Mouse (Mus musculus) kidney, embryonic 16.5 days (tissue): ENCODE measurements around the gene Ddo. TPM values are rescaled to one million over a fixed set of nuclear protein-coding genes. Genes with fewer than 3 reads are reported as not detected.

Experiments used
- ATAC-seq: fragments of 200-750 bp; cut with Nextera tagmentation; 2 replicates; pipeline ENCODE4 v1.8.0; 2017; ENCODE audit warnings: moderate TSS enrichment; ENCODE audit not compliant: low FRiP score, low TSS enrichment
- H3K27ac ChIP-seq: fragments of 300-500 bp; sonication (generic); 2 replicates; pipeline ENCODE4 v1.5.1; 2014; ENCODE audit warnings: low read length
- H3K27me3 ChIP-seq: fragments of 300-500 bp; sonication (generic); 2 replicates; pipeline ENCODE4 v1.6.1; 2014; ENCODE audit warnings: low read length, control low read depth, mixed read lengths; ENCODE audit not compliant: insufficient read depth
- H3K36me3 ChIP-seq: fragments of 300-500 bp; sonication (generic); 2 replicates; pipeline ENCODE4 v1.6.1; 2014; ENCODE audit warnings: low read length, control low read depth, mixed read lengths; ENCODE audit not compliant: insufficient read depth
- H3K4me1 ChIP-seq: fragments of 300-500 bp; sonication (generic); 2 replicates; pipeline ENCODE4 v1.6.1; 2014; ENCODE audit warnings: low read length, control low read depth, mixed read lengths; ENCODE audit not compliant: insufficient read depth
- H3K4me2 ChIP-seq: fragments of 300-500 bp; sonication (generic); replicated peaks from 2 replicates; pipeline ENCODE4 v1.6.1; 2014; ENCODE audit warnings: low read depth, low read length
- H3K4me3 ChIP-seq: fragments of 300-500 bp; sonication (generic); 2 replicates; pipeline ENCODE4 v1.5.1; 2014; ENCODE audit warnings: mild to moderate bottlenecking, low read length
- H3K9ac ChIP-seq: fragments of 300-500 bp; sonication (generic); replicated peaks from 2 replicates; pipeline ENCODE4 v1.6.1; 2014; ENCODE audit warnings: low read length
- H3K9me3 ChIP-seq: fragments of 300-500 bp; sonication (generic); 2 replicates; pipeline ENCODE4 v1.6.1; 2016; ENCODE audit warnings: low read length, control low read depth
- WGBS: fragments of 180-500 bp; shearing (Covaris S2); extraction: QIAGEN DNeasy Blood & Tissue Kit; methylation state at CpG from one replicate; pipeline ENCODE4 v1.1.7; 2014; 5-methylcytosine and 5-hydroxymethylcytosine counted together
- polyA plus RNA-seq: library from polyadenylated mRNA; unstranded; fragments of >200 nt; fragmentation: Nextera tagmentation; extraction: Ambion mirVana; gene quantifications from 2 replicates; pipeline ENCODE4 v1.2.1, GENCODE M21; 2015

Ddo gene
- polyA plus RNA-seq, 1 experiment from 2014 or later: 0.74 TPM

GRCm38 (mm10) chr10:40678477-40678876 lies 48.7 kb downstream of the Ddo start:
- H3K27ac ChIP-seq: no peak overlapping the region
- H3K27me3 ChIP-seq: no peaks in the 10 kb centered on the region
- ATAC-seq: no peak
- H3K36me3 ChIP-seq: no peaks in the 10 kb centered on the region
- no peak overlapping the region for H3K4me2 ChIP-seq
- H3K4me3 ChIP-seq: no peak overlapping the region
- H3K9me3 ChIP-seq: no peaks in the 10 kb centered on the region
- H3K4me1 ChIP-seq: peaks cover 11% of the 10 kb centered on the region; the same call in 1 of the 2 replicates
- 81% methylated on average over 3 of the region's 3 CpGs for WGBS
- H3K9ac ChIP-seq: no peak overlapping the region

GRCm38 (mm10) chr10:40682470-40682869 lies 52.7 kb downstream of the Ddo start:
- peaks cover 6% of the 10 kb centered on the region; the same call in 1 of the 2 replicates for H3K4me1 ChIP-seq
- H3K4me2 ChIP-seq: peak overlapping the region; percentile 72
- no peaks in the 10 kb centered on the region for H3K9me3 ChIP-seq
- H3K27me3 ChIP-seq: no peaks in the 10 kb centered on the region
- ATAC-seq: no peak
- no peaks in the 10 kb centered on the region for H3K36me3 ChIP-seq
- H3K9ac ChIP-seq: peak overlapping the region; percentile 72
- no peak overlapping the region for H3K27ac ChIP-seq
- peak overlapping the region; percentile 54; the same call in 1 of the 2 replicates for H3K4me3 ChIP-seq
- WGBS: 23% methylated on average over 8 of the region's 8 CpGs

- peak within 1 kb of the TSS; percentile 54 for H3K4me3 ChIP-seq
- no peaks in the 10 kb centered on the region for H3K9me3 ChIP-seq
- no peaks in the 10 kb centered on the region for H3K36me3 ChIP-seq
- WGBS: 0% methylated on average over 50 of the region's 50 CpGs
- H3K4me2 ChIP-seq: peak within 1 kb of the TSS; percentile 72
- peak within 1 kb of the TSS; percentile 72 for H3K9ac ChIP-seq
- ATAC-seq: peak; percentile 95
- no peaks in the 10 kb centered on the region for H3K27me3 ChIP-seq
- H3K4me1 ChIP-seq: peaks cover 6% of the 10 kb centered on the region; the same call in 1 of the 2 replicates
- H3K27ac ChIP-seq: no peak within 1 kb of the TSS
These were observed 53.5 kb downstream of the Ddo start, which contains the start of gene Mettl24 for GRCm38 (mm10) chr10:40683092-40683867. Mettl24 (plus strand) TSS chr10:40683282.

- H3K4me2 ChIP-seq: peak overlapping the region; percentile 72
- H3K9ac ChIP-seq: no peak overlapping the region
- no peaks in the 10 kb centered on the region for H3K9me3 ChIP-seq
- peaks cover 6% of the 10 kb centered on the region; the same call in 1 of the 2 replicates for H3K4me1 ChIP-seq
- no peaks in the 10 kb centered on the region for H3K36me3 ChIP-seq
- H3K27ac ChIP-seq: no peak overlapping the region
- whole genome bisulfite sequencing: 64% methylated on average over 9 of the region's 9 CpGs
- no peaks in the 10 kb centered on the region for H3K27me3 ChIP-seq
- peak overlapping the region; percentile 54 for H3K4me3 ChIP-seq
- no peak for ATAC-seq
These were observed 54.0 kb downstream of the Ddo start for GRCm38 (mm10) chr10:40683868-40684253.

GRCm38 (mm10) chr10:40684326-40684725 lies 54.5 kb downstream of the Ddo start:
- 93% methylated on average over 7 of the region's 7 CpGs for WGBS
- H3K36me3 ChIP-seq: no peaks in the 10 kb centered on the region
- no peak overlapping the region for H3K4me3 ChIP-seq
- no peak overlapping the region for H3K9ac ChIP-seq
- H3K4me2 ChIP-seq: no peak overlapping the region
- H3K4me1 ChIP-seq: peaks cover 6% of the 10 kb centered on the region; the same call in 1 of the 2 replicates
- no peaks in the 10 kb centered on the region for H3K9me3 ChIP-seq
- no peak for ATAC-seq
- no peak overlapping the region for H3K27ac ChIP-seq
- H3K27me3 ChIP-seq: no peaks in the 10 kb centered on the region

GRCm38 (mm10) chr10:40685641-40686040 lies 55.8 kb downstream of the Ddo start:
- Histone ChIP-seq H3K9me3 (no peaks in the 10 kb centered on the region), H3K4me1 (peaks cover 6% of the 10 kb centered on the region; the same call in 1 of the 2 replicates), H3K9ac (no peak overlapping the region), H3K4me3 (no peak overlapping the region), H3K36me3 (no peaks in the 10 kb centered on the region), H3K27me3 (no peaks in the 10 kb centered on the region), H3K4me2 (no peak overlapping the region), H3K27ac (no peak overlapping the region)
- ATAC-seq: no peak
- WGBS: 58% methylated on average over 8 of the region's 8 CpGs

- H3K9me3 ChIP-seq: no peaks in the 10 kb centered on the region
- no peak overlapping the region for H3K4me2 ChIP-seq
- no peaks in the 10 kb centered on the region for H3K27me3 ChIP-seq
- H3K4me3 ChIP-seq: no peak overlapping the region
- H3K27ac ChIP-seq: no peak overlapping the region
- ATAC-seq: no peak
- WGBS: 81% methylated on average over 4 of the region's 4 CpGs
- H3K4me1 ChIP-seq: peaks cover 6% of the 10 kb centered on the region; the same call in 1 of the 2 replicates
- H3K9ac ChIP-seq: no peak overlapping the region
- H3K36me3 ChIP-seq: no peaks in the 10 kb centered on the region
These were observed 57.2 kb downstream of the Ddo start for GRCm38 (mm10) chr10:40686976-40687375.

GRCm38 (mm10) chr10:40687407-40687806 lies 57.6 kb downstream of the Ddo start:
- Histone ChIP-seq H3K4me1 (peaks cover 5% of the 10 kb centered on the region; the same call in 1 of the 2 replicates), H3K9me3 (no peaks in the 10 kb centered on the region), H3K9ac (no peak overlapping the region), H3K4me2 (no peak overlapping the region), H3K36me3 (no peaks in the 10 kb centered on the region), H3K4me3 (no peak overlapping the region), H3K27me3 (no peaks in the 10 kb centered on the region), H3K27ac (no peak overlapping the region)
- WGBS: 60% methylated on average over 2 of the region's 2 CpGs
- ATAC-seq: no peak

- 87% methylated on average over 6 of the region's 6 CpGs for WGBS
- H3K9ac ChIP-seq: no peak overlapping the region
- H3K27ac ChIP-seq: no peak overlapping the region
- no peaks in the 10 kb centered on the region for H3K4me1 ChIP-seq
- no peak for ATAC-seq
- no peak overlapping the region for H3K4me3 ChIP-seq
- H3K9me3 ChIP-seq: no peaks in the 10 kb centered on the region
- no peak overlapping the region for H3K4me2 ChIP-seq
- no peaks in the 10 kb centered on the region for H3K27me3 ChIP-seq
- H3K36me3 ChIP-seq: no peaks in the 10 kb centered on the region
These were observed 58.5 kb downstream of the Ddo start for GRCm38 (mm10) chr10:40688266-40688665.

- Histone ChIP-seq H3K4me2 (no peak overlapping the region), H3K4me3 (no peak overlapping the region), H3K36me3 (no peaks in the 10 kb centered on the region), H3K27ac (no peak overlapping the region), H3K9ac (no peak overlapping the region), H3K9me3 (no peaks in the 10 kb centered on the region), H3K4me1 (no peaks in the 10 kb centered on the region), H3K27me3 (no peaks in the 10 kb centered on the region)
- no peak for ATAC-seq
- WGBS: 48% methylated on average over 1 of the region's 1 CpGs
These were observed 59.1 kb downstream of the Ddo start for GRCm38 (mm10) chr10:40688873-40689272.
